Mouse (Mus musculus): ENCODE data around the gene Smagp.

DNA sequence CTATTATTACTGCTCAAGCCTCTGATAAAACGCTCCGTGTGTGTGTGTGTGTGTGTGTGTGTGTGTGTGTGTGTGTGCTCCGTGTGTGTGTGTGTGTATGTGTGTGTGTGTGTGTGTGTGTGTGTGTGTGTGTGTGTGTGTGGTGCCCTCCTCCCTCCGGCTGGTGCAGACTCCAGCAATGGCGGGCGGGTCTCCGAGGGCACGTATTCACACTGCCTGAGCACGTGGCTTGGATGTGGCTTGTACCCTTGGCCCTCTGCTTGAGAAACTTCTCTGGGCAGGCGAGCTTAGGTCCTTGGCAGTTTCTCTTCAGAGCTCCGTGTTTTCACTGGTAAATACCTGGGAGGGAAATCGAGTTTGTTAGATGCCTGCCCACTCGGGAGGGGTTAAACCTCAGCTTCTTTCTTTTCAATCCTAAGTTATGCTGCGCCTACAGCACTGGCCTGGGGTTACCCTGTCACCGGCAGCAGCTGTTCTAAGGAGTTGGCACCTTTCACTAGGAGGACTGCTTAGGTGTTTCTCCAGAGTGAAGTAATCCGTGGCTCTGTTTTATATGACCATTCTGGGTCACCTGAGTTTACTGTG is 4.6 kb upstream of the Smagp start:
- TF ChIP-seq POLR2A (IDR thresholded peaks at IDR 0.05; ENCODE audit: borderline replicate concordance, extremely low read depth, low read depth, low read length) (no peak), CTCF (IDR thresholded peaks at IDR 0.05; ENCODE audit: insufficient read depth, low read length) (no peak)
